8 mouse cellular contexts compared by ENCODE assay signal in the genomic region with DNA sequence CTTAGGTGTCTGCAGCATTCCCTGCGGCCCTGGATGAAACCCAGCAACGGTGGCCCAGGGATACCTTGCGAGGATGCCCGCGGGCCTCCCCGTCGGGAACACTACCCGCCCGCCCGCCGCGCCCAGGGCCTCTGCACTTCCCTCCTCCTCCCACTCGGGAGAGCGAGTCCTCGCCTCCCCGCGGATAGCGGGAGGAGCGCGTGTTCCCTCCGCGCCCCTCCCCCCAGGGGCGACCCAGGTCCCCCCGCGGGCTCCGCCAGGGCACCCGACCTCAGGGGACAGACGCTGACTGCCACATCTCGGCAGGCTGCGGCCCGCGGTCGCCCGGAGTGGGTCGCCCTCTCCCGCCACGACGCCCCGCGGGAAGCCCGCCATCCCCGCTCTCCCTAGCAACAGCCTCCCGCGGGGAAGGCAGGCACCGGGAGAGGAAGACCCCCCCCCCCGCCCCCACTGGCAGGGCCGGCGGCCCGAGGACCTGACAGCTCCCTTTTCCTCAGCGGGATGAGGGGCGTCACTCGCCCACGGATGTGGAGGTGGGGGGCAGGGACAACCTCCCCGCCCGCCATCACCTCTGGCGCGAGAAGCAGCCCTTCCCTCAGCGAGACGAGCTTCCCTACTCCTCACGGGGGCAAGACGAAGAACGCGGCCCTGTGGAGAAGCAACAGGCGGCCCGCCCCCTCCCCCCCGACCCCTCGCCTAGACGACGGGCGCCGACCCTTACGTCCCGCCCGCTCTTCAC. TPM values are rescaled to one million over a fixed set of nuclear protein-coding genes. Genes with fewer than 3 reads are reported as not detected.
A peak's percentile ranks its signal among the peaks of the same experiment; 100 is the strongest.
DNase-seq lines count a peak whose midpoint lies in the region; ATAC-seq and TF ChIP-seq lines count a peak whose summit lies in the region.

No protein-coding gene starts in this region.

- peaks cover 7% of the 10 kb centered on the region for H3K36me3 ChIP-seq in kidney, embryonic 14.5 days (ENCODE audit: control insufficient read depth, insufficient read depth, low read length)
- H3K36me3 ChIP-seq in liver, embryonic 12.5 days = peaks cover 23% of the 10 kb centered on the region
- H3K36me3 ChIP-seq in neural tube, embryonic 12.5 days = peaks cover 14% of the 10 kb centered on the region; the same call in 1 of the 2 replicates
- H3K36me3 ChIP-seq in stomach, postnatal 0 days (ENCODE audit: control insufficient read depth, insufficient read depth, low read length) = no peaks in the 10 kb centered on the region

- H3K27ac ChIP-seq in kidney, embryonic 14.5 days (ENCODE audit: low read depth, low read length) = peak overlapping the region; percentile 96
- H3K27ac ChIP-seq in liver, embryonic 12.5 days = peak overlapping the region; percentile 90
- H3K27ac ChIP-seq in neural tube, embryonic 12.5 days = peak overlapping the region; percentile 79
- peak overlapping the region; percentile 88 for H3K27ac ChIP-seq in stomach, postnatal 0 days (replicated peaks)

- H3K9me3 ChIP-seq in kidney, embryonic 14.5 days (ENCODE audit: control insufficient read depth, low read length) = no peaks in the 10 kb centered on the region
- H3K9me3 ChIP-seq in liver, embryonic 12.5 days (replicated peaks) = no peaks in the 10 kb centered on the region
- H3K9me3 ChIP-seq in neural tube, embryonic 12.5 days = no peaks in the 10 kb centered on the region
- no peaks in the 10 kb centered on the region for H3K9me3 ChIP-seq in stomach, postnatal 0 days (ENCODE audit: control insufficient read depth, low read length)

- no peak for TF ChIP-seq CTCF in stomach, postnatal 0 days (IDR thresholded peaks at IDR 0.05; ENCODE audit: low read depth)

- WGBS in kidney, embryonic 14.5 days = 0% methylated on average over 45 of the region's 74 CpGs
- 2% methylated on average over 62 of the region's 74 CpGs for WGBS in liver, embryonic 12.5 days (ENCODE audit: insufficient replicate concordance)
- WGBS in neural tube, embryonic 12.5 days = under 1% methylated on average over 71 of the region's 74 CpGs
- under 1% methylated on average over 45 of the region's 74 CpGs for WGBS in stomach, postnatal 0 days

- peak overlapping the region; percentile 92 for H3K9ac ChIP-seq in kidney, embryonic 14.5 days (ENCODE audit: low read depth, low read length)
- peak overlapping the region; percentile 92 for H3K9ac ChIP-seq in liver, embryonic 12.5 days
- H3K9ac ChIP-seq in neural tube, embryonic 12.5 days = peak overlapping the region; percentile 87
- H3K9ac ChIP-seq in stomach, postnatal 0 days (ENCODE audit: low read length) = peak overlapping the region; percentile 85

- TF ChIP-seq EP300 in stomach, postnatal 0 days (optimal IDR thresholded peaks at IDR 0.05) = no peak

- ATAC-seq in kidney, embryonic 14.5 days (ENCODE audit: low FRiP score, low TSS enrichment) = peak; percentile 30
- peak; percentile 61 for ATAC-seq in liver, embryonic 12.5 days
- peak; percentile 76 for ATAC-seq in neural tube, embryonic 12.5 days (ENCODE audit: low FRiP score, low read depth)
- peak; percentile 61 for ATAC-seq in stomach, postnatal 0 days (ENCODE audit: low FRiP score, low TSS enrichment)

- H3K4me2 ChIP-seq in kidney, embryonic 14.5 days (replicated peaks; ENCODE audit: low read depth, low read length) = peak overlapping the region; percentile 73
- H3K4me2 ChIP-seq in liver, embryonic 12.5 days = peak overlapping the region; percentile 92
- H3K4me2 ChIP-seq in neural tube, embryonic 12.5 days (replicated peaks) = peak overlapping the region; percentile 88
- peak overlapping the region; percentile 77 for H3K4me2 ChIP-seq in stomach, postnatal 0 days (replicated peaks; ENCODE audit: low read depth)

- no peaks in the 10 kb centered on the region for H3K27me3 ChIP-seq in kidney, embryonic 14.5 days (ENCODE audit: control insufficient read depth, insufficient read depth, low read length)
- no peaks in the 10 kb centered on the region for H3K27me3 ChIP-seq in liver, embryonic 12.5 days (replicated peaks)
- no peaks in the 10 kb centered on the region for H3K27me3 ChIP-seq in neural tube, embryonic 12.5 days (replicated peaks)
- no peaks in the 10 kb centered on the region for H3K27me3 ChIP-seq in stomach, postnatal 0 days (ENCODE audit: control insufficient read depth, insufficient read depth, low read length)

- peaks cover 17% of the 10 kb centered on the region for H3K4me1 ChIP-seq in kidney, embryonic 14.5 days (ENCODE audit: control insufficient read depth, insufficient read depth, low read length)
- peaks cover 48% of the 10 kb centered on the region for H3K4me1 ChIP-seq in liver, embryonic 12.5 days
- peaks cover 26% of the 10 kb centered on the region for H3K4me1 ChIP-seq in neural tube, embryonic 12.5 days
- H3K4me1 ChIP-seq in stomach, postnatal 0 days (replicated peaks; ENCODE audit: control insufficient read depth, insufficient read depth) = peaks cover 5% of the 10 kb centered on the region; the same call in 1 of the 2 replicates

- H3K4me3 ChIP-seq in kidney, embryonic 14.5 days (ENCODE audit: low read length) = peak overlapping the region; percentile 79
- H3K4me3 ChIP-seq in liver, embryonic 12.5 days = peak overlapping the region; percentile 89
- H3K4me3 ChIP-seq in neural tube, embryonic 12.5 days = peak overlapping the region; percentile 90
- peak overlapping the region; percentile 64 for H3K4me3 ChIP-seq in stomach, postnatal 0 days (ENCODE audit: low read depth, low read length)

- peak; percentile 55 for DNase-seq in layer of hippocampus, adult 11-12 months (ENCODE audit: low spot score)
- DNase-seq in layer of hippocampus, adult 9-10 months (ENCODE audit: low spot score) = no peak
- peak; percentile 75 to 79 for DNase-seq in cerebellum, postnatal 25 days
- peak; percentile 46 to 50 for DNase-seq in gastrocnemius, postnatal 4 days (ENCODE audit: low spot score in 2 of 2)
- DNase-seq in stomach, postnatal 0 days (ENCODE audit: low spot score) = peak; percentile 61

RNA-seq across cellular contexts. Expression of a gene that starts 0.6 kb away (rescaled TPM):
- total RNA-seq in gastrocnemius, postnatal 4 days (2021) = 10 to 100 TPM; 20.4 to 21.7 TPM
- polyA plus RNA-seq in kidney, embryonic 14.5 days (2014; fragmentation: Nextera tagmentation; extraction: Ambion mirVana) = 17.3 and 28.9 TPM in 2 replicates
- 10.9 and 12.1 TPM in 2 replicates for polyA plus RNA-seq in liver, embryonic 12.5 days (2016; fragmentation: Nextera tagmentation; extraction: Ambion mirVana)
- 20.5 and 21.6 TPM in 2 replicates for polyA plus RNA-seq in neural tube, embryonic 12.5 days (2016; fragmentation: Nextera tagmentation; extraction: Ambion mirVana)
- 3.7 and 4.5 TPM in 2 replicates for polyA plus RNA-seq in stomach, postnatal 0 days (2015; fragmentation: Nextera tagmentation; extraction: Ambion mirVana)

RNA-seq across cellular contexts. Expression of a gene that starts 0.6 kb away (rescaled TPM):
- total RNA-seq in gastrocnemius, postnatal 4 days (2021) = 10 to 100 TPM; 47.6 to 50.1 TPM
- polyA plus RNA-seq in kidney, embryonic 14.5 days (2014; fragmentation: Nextera tagmentation; extraction: Ambion mirVana) = 68.4 and 92.6 TPM in 2 replicates
- 92.4 and 92.9 TPM in 2 replicates for polyA plus RNA-seq in liver, embryonic 12.5 days (2016; fragmentation: Nextera tagmentation; extraction: Ambion mirVana)
- 103 and 111 TPM in 2 replicates for polyA plus RNA-seq in neural tube, embryonic 12.5 days (2016; fragmentation: Nextera tagmentation; extraction: Ambion mirVana)
- polyA plus RNA-seq in stomach, postnatal 0 days (2015; fragmentation: Nextera tagmentation; extraction: Ambion mirVana) = 41.3 and 44.2 TPM in 2 replicates

RNA-seq across cellular contexts. Expression of a gene that starts 52.2 kb away (rescaled TPM):
- 10 to 100 TPM; 52.3 to 54.3 TPM for total RNA-seq in gastrocnemius, postnatal 4 days (2021)
- 4.3 and 5.7 TPM in 2 replicates for polyA plus RNA-seq in kidney, embryonic 14.5 days (2014; fragmentation: Nextera tagmentation; extraction: Ambion mirVana)
- polyA plus RNA-seq in liver, embryonic 12.5 days (2016; fragmentation: Nextera tagmentation; extraction: Ambion mirVana) = 1.3 and 1.8 TPM in 2 replicates
- 21.7 and 21.8 TPM in 2 replicates for polyA plus RNA-seq in neural tube, embryonic 12.5 days (2016; fragmentation: Nextera tagmentation; extraction: Ambion mirVana)
- polyA plus RNA-seq in stomach, postnatal 0 days (2015; fragmentation: Nextera tagmentation; extraction: Ambion mirVana) = 2.0 and 2.4 TPM in 2 replicates
